Mouse (Mus musculus) MEL (cell line): ENCODE measurements around the gene Rap1b. TPM values are rescaled to one million over a fixed set of nuclear protein-coding genes. Genes with fewer than 3 reads are reported as not detected.

Experiments
- DNase-seq: peaks from one replicate; pipeline ENCODE4 v3.0.0; 2011; ENCODE audit warnings: low read depth, low spot score
- H3K27ac ChIP-seq: 2 replicates; pipeline ENCODE4 v1.5.1; 2012; ENCODE audit warnings: low read depth, mild to moderate bottlenecking, control low read depth, low read length, moderate library complexity; ENCODE audit not compliant: control insufficient read depth
- H3K27me3 ChIP-seq, 2 experiments: fragments of 150-350 bp in 1 of 2; sonication (generic) in 1 of 2; 2 replicates each; pipeline ENCODE4 v1.6.1; 2012; ENCODE audit warnings: low read length in 2 of 2, mild to moderate bottlenecking in 2 of 2, improper control_type of control experiment in 1 of 2, moderate library complexity in 1 of 2; ENCODE audit not compliant: insufficient read depth in 2 of 2, control insufficient read depth in 1 of 2
- H3K36me3 ChIP-seq, 2 experiments: 2 replicates each; pipeline ENCODE4 v1.6.1; 2012 to 2014; ENCODE audit warnings: low read length in 2 of 2, improper control_type of control experiment in 1 of 2, inconsistent platforms in 1 of 2, mild to moderate bottlenecking in 1 of 2; ENCODE audit not compliant: insufficient read depth in 2 of 2, control insufficient read depth in 1 of 2
- H3K4me1 ChIP-seq, 2 experiments: fragments of 150-350 bp in 1 of 2; sonication (generic) in 1 of 2; 2 replicates each; pipeline ENCODE4 v1.6.1; 2012; ENCODE audit warnings: low read length in 2 of 2, improper control_type of control experiment in 1 of 2, mild to moderate bottlenecking in 1 of 2; ENCODE audit not compliant: insufficient read depth in 2 of 2, control insufficient read depth in 1 of 2
- H3K4me3 ChIP-seq, 2 experiments: fragments of 150-350 bp in 1 of 2; sonication (generic) in 1 of 2; 2 replicates each; pipeline ENCODE4 v1.5.1; 2012; ENCODE audit warnings: low read depth in 2 of 2, low read length in 2 of 2, mild to moderate bottlenecking in 2 of 2, moderate library complexity in 2 of 2, control low read depth in 1 of 2, improper control_type of control experiment in 1 of 2; ENCODE audit not compliant: control insufficient read depth in 1 of 2, insufficient read depth in 1 of 2
- H3K79me2 ChIP-seq: 2 replicates; pipeline ENCODE4 v1.6.1; 2012; ENCODE audit warnings: mild to moderate bottlenecking, low read length, moderate library complexity; ENCODE audit not compliant: control insufficient read depth, poor library complexity, insufficient read depth
- H3K9ac ChIP-seq: 2 replicates; pipeline ENCODE4 v1.6.1; 2012; ENCODE audit warnings: low read depth, mild to moderate bottlenecking, control low read depth, low read length, moderate library complexity; ENCODE audit not compliant: control insufficient read depth, poor library complexity, severe bottlenecking
- H3K9me3 ChIP-seq: fragments of 150-350 bp; sonication (generic); replicated peaks from 2 replicates; pipeline ENCODE4 v1.6.1; 2012; ENCODE audit warnings: mild to moderate bottlenecking, low read length, improper control_type of control experiment, moderate library complexity; ENCODE audit not compliant: insufficient read depth
- E2F4 ChIP-seq: IDR thresholded peaks from 2 replicates; pipeline ENCODE4 v1.6.1; 2011; ENCODE audit warnings: low read depth, low read length, improper control_type of control experiment, borderline replicate concordance
- EP300 ChIP-seq, 2 experiments: IDR thresholded peaks; 2 replicates each; pipeline ENCODE4 v1.6.1; 2011; ENCODE audit warnings: improper control_type of control experiment in 2 of 2, low read length in 2 of 2, low read depth in 1 of 2, mild to moderate bottlenecking in 1 of 2
- ETS1 ChIP-seq: IDR thresholded peaks from 2 replicates; pipeline ENCODE4 v1.6.1; 2012; ENCODE audit warnings: low read depth, mild to moderate bottlenecking, inconsistent platforms, low read length, improper control_type of control experiment, moderate library complexity
- HCFC1 ChIP-seq: IDR thresholded peaks from 2 replicates; pipeline ENCODE4 v1.6.1; 2012; ENCODE audit warnings: low read depth, mild to moderate bottlenecking, inconsistent platforms, low read length, improper control_type of control experiment, moderate library complexity
- JUND ChIP-seq: IDR thresholded peaks from 2 replicates; pipeline ENCODE4 v1.6.1; 2011; ENCODE audit warnings: low read depth, mild to moderate bottlenecking, improper control_type of control experiment, low read length
- MAX ChIP-seq: IDR thresholded peaks from 2 replicates; pipeline ENCODE4 v1.6.1; 2011; ENCODE audit warnings: low read length, improper control_type of control experiment
- MXI1 ChIP-seq: IDR thresholded peaks from 2 replicates; pipeline ENCODE4 v1.6.1; 2011; ENCODE audit warnings: mild to moderate bottlenecking, low read depth, low read length, improper control_type of control experiment
- NELFE ChIP-seq: IDR thresholded peaks from 2 replicates; pipeline ENCODE4 v1.6.1; 2011; ENCODE audit warnings: low read depth, low read length, improper control_type of control experiment
- NRF1 ChIP-seq: IDR thresholded peaks from 2 replicates; pipeline ENCODE4 v1.6.1; 2014; ENCODE audit warnings: low read depth, mild to moderate bottlenecking, inconsistent platforms, low read length, improper control_type of control experiment, moderate library complexity; ENCODE audit not compliant: poor library complexity, insufficient read depth, severe bottlenecking
- POLR2A ChIP-seq, 2 experiments: IDR thresholded peaks; 2 replicates each; pipeline ENCODE4 v1.6.1; 2011 to 2012; ENCODE audit warnings: low read length in 2 of 2, mild to moderate bottlenecking in 2 of 2, control low read depth in 1 of 2, improper control_type of control experiment in 1 of 2, low read depth in 1 of 2, moderate library complexity in 1 of 2; ENCODE audit not compliant: control insufficient read depth in 1 of 2, insufficient read depth in 1 of 2, poor library complexity in 1 of 2
- POLR2AphosphoS2 ChIP-seq: IDR thresholded peaks from 2 replicates; pipeline ENCODE4 v1.6.1; 2011; ENCODE audit warnings: low read length, improper control_type of control experiment
- POLR2AphosphoS5 ChIP-seq: IDR thresholded peaks from 2 replicates; pipeline ENCODE4 v1.6.1; 2012; ENCODE audit warnings: low read depth, borderline replicate concordance, mild to moderate bottlenecking, inconsistent platforms, low read length, moderate library complexity, mixed read lengths
- SIN3A ChIP-seq: IDR thresholded peaks from 2 replicates; pipeline ENCODE4 v1.6.1; 2012; ENCODE audit warnings: low read length, improper control_type of control experiment, inconsistent platforms
- SMC3 ChIP-seq: IDR thresholded peaks from 2 replicates; pipeline ENCODE4 v1.6.1; 2011; ENCODE audit warnings: low read depth, low read length, improper control_type of control experiment
- TAL1 ChIP-seq: IDR thresholded peaks from 2 replicates; pipeline ENCODE4 v1.6.1; 2012; ENCODE audit warnings: mild to moderate bottlenecking, inconsistent platforms, low read length, moderate library complexity, mixed read lengths
- USF1 ChIP-seq: IDR thresholded peaks from 2 replicates; pipeline ENCODE4 v1.6.1; 2014; ENCODE audit warnings: low read depth, mild to moderate bottlenecking, inconsistent platforms, low read length, improper control_type of control experiment, moderate library complexity
- USF2 ChIP-seq, 2 experiments: IDR thresholded peaks; 2 replicates each; pipeline ENCODE4 v1.6.1; 2011 to 2012; ENCODE audit warnings: improper control_type of control experiment in 2 of 2, low read length in 2 of 2, borderline replicate concordance in 1 of 2, inconsistent platforms in 1 of 2, low read depth in 1 of 2, mild to moderate bottlenecking in 1 of 2; ENCODE audit not compliant: insufficient read depth in 1 of 2
- ZKSCAN1 ChIP-seq: IDR thresholded peaks from 2 replicates; pipeline ENCODE4 v1.6.1; 2012; ENCODE audit warnings: low read depth, mild to moderate bottlenecking, inconsistent platforms, low read length, improper control_type of control experiment, moderate library complexity
- ZNF384 ChIP-seq: IDR thresholded peaks from 2 replicates; pipeline ENCODE4 v1.6.1; 2012; ENCODE audit warnings: low read depth, mild to moderate bottlenecking, inconsistent platforms, low read length, improper control_type of control experiment
- polyA plus RNA-seq, 2 experiments: library from polyadenylated mRNA; stranded (reverse) in 1 of 2; unstranded in 1 of 2; fragments of >175 nt in 1 of 2; fragments of >200 nt in 1 of 2; gene quantifications; 2 replicates each; pipeline versions ENCODE4 v1.2.1 to v1.2.4; 2012; ENCODE audit warnings: low replicate concordance in 2 of 2, low read depth in 1 of 2; ENCODE audit not compliant: insufficient read length in 2 of 2, insufficient read depth in 1 of 2, missing spikeins in 1 of 2
- total RNA-seq: library from RNA; depleted of rRNA; stranded (reverse); fragments of 300-350 nt; gene quantifications from 2 replicates; pipeline ENCODE4 v1.2.3, GENCODE M21; 2012

Gene Rap1b
- total and polyA plus RNA-seq, 3 experiments, result 42.3 to 89.1 (median 83.3) TPM

- Histone ChIP-seq H3K36me3 (no peaks in the 10 kb centered on the region), H3K4me1 (no peaks in the 10 kb centered on the region)
- TF ChIP-seq SMC3 (no peak), TAL1 (no peak), POLR2A (IDR thresholded peaks at IDR 0.05; ENCODE audit: control insufficient read depth in 1 of 2, insufficient read depth in 1 of 2, low read depth in 1 of 2, low read length in 2 of 2, poor library complexity in 1 of 2) (no peak), USF1 (no peak), JUND (no peak), HCFC1 (no peak), NRF1 (no peak)
- TF ChIP-seq, all 39 proteins: peak for 0
- Histone ChIP-seq H3K4me3 (no peak overlapping the region), H3K9me3 (no peaks in the 10 kb centered on the region), H3K9ac (no peak overlapping the region), H3K27ac (no peak overlapping the region), H3K79me2 (no peaks in the 10 kb centered on the region), H3K27me3 (no peaks in the 10 kb centered on the region)
- DNase-seq, result no peak
Observed at GRCm38 (mm10) chr10:117867301-117867700, 21.5 kb upstream of the Rap1b start.

- H3K4me3 ChIP-seq, result no peak overlapping the region
Observed at GRCm38 (mm10) chr10:117866641-117867040, 20.8 kb upstream of the Rap1b start.

GRCm38 (mm10) chr10:117864695-117865094 lies 18.9 kb upstream of the Rap1b start:
- Histone ChIP-seq H3K27me3 (no peaks in the 10 kb centered on the region; a peak in 1 of 4 replicates), H3K9me3 (no peaks in the 10 kb centered on the region), H3K4me1 (no peaks in the 10 kb centered on the region), H3K9ac (no peak overlapping the region), H3K27ac (no peak overlapping the region), H3K36me3 (no peaks in the 10 kb centered on the region), H3K4me3 (no peak overlapping the region), H3K79me2 (no peaks in the 10 kb centered on the region)
- no peak for TF ChIP-seq E2F4
- no peak for TF ChIP-seq NELFE
- TF ChIP-seq ZKSCAN1, result no peak
- TF ChIP-seq POLR2AphosphoS5, result no peak
- no peak for DNase-seq

More at GRCm38 (mm10) chr10:117866641-117867040, 20.8 kb upstream of the Rap1b start:
- H3K4me1 ChIP-seq, result no peaks in the 10 kb centered on the region
- H3K36me3 ChIP-seq, result no peaks in the 10 kb centered on the region
- H3K9ac ChIP-seq, result no peak overlapping the region
- TF ChIP-seq MXI1 (no peak), ETS1 (no peak), POLR2AphosphoS5 (no peak), POLR2A (IDR thresholded peaks at IDR 0.05; ENCODE audit: control insufficient read depth in 1 of 2, insufficient read depth in 1 of 2, low read depth in 1 of 2, low read length in 2 of 2, poor library complexity in 1 of 2) (no peak), USF1 (no peak), USF2 (IDR thresholded peaks at IDR 0.05; ENCODE audit: borderline replicate concordance in 1 of 2, insufficient read depth in 1 of 2, low read depth in 1 of 2, low read length in 2 of 2) (no peak), SMC3 (no peak), SIN3A (no peak), EP300 (IDR thresholded peaks at IDR 0.05; ENCODE audit: low read depth in 1 of 2, low read length in 2 of 2) (no peak), ZNF384 (no peak), POLR2AphosphoS2 (no peak), ZKSCAN1 (no peak), MAX (no peak)
- no peaks in the 10 kb centered on the region for H3K79me2 ChIP-seq
- H3K9me3 ChIP-seq, result no peaks in the 10 kb centered on the region
- H3K27me3 ChIP-seq, result no peaks in the 10 kb centered on the region; a peak in 1 of 4 replicates
- DNase-seq, result no peak
- no peak overlapping the region for H3K27ac ChIP-seq
